Mouse (Mus musculus): ENCODE measurements around the gene Hspb9.

Hspb9 gene

DNA sequence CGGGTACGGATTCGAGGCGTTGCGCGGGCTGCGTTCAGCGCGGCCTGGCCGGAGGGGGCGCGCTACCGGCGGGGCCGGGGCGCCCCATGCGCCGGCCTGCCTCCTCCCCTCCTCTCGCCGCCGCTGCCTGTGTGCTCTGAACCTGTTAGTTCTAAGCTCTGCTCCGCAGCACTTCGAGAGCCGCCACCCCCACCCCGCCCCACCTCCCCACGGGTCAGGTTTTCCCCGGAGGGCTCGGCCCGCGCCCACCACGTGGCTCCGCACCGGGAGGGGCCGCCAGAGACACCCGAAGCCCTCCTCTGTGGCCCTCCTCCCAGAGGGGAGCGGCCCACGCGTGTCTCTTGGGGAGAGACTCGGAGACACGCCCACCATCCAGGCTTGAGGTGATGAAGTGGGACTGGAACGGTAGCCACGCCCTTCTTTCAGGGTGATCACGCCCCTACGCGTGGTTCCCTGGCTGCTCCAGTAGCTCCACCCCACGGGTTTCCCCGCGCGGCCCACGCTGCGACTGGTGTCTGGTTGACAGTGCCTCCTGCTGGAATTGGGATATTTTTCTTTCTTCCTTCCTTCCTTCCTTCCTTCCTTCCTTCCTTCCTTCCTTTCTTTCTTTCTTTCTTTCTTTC, 46.1 kb downstream of the Hspb9 start, which contains the start of gene Kcnh4:
Gene Kcnh4 (minus strand): TSS at position 332 of the 623 bp plus-strand sequence.
- peak; percentile 49 for DNase-seq (ENCODE audit: low read depth, low spot score)

DNA sequence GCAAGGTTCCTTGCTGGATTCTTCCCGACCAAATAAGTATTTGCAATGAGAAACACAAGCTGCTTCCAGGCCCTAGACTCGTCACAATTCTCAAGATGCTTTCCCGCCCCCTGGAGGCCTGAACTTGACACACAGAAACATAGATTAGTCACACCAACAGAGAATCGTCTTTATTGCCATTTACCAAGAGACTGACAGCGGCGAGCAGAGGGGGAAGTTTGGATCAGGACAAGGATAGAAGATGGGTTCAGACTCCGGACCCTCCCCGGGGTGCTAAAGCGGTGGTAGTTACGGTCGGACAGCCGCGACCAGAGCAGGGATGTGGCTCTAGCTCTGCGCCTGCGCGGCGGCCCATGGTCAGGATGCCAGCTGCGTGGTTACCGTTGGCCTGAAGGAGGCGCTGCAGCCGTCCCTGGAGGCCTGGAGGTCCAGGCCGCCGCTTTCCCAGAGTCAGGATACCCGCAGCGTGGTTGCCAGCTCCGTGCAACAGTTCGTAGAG, 47.9 kb downstream of the Hspb9 start:
- peak; percentile 40 for DNase-seq (ENCODE audit: low read depth, low spot score)

DNA sequence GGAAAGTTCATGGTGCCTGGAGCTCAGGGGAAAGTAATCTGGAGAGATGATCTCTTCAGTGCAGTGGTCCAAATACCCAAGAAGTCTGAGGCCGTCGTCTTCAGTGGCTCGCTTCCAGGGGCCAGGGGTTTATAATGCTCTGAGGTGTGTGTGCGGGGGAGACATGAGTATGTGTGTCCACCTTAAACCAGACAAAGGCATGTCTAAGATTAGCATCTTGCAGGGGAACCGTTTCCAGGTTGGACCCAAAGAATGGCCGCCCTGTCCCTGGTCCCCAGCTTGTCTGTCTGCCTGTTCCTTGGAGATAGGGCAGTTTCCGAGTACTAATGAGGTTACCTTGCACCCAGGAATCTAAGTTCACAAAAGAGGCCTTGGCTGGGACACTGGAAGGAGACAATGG, 49.2 kb downstream of the Hspb9 start, which contains the start of gene Hcrt:
Gene Hcrt (minus strand): TSS at position 101 of the 400 bp plus-strand sequence.
- no peak for DNase-seq (ENCODE audit: low read depth, low spot score)
